Mouse (Mus musculus) erythroblast, embryonic 14.5 days (primary cell): Measurements from ENCODE around the gene Ppcdc.

Source experiments
- GATA1 ChIP-seq: IDR thresholded peaks from 2 replicates; pipeline ENCODE4 v1.6.1; 2012; ENCODE audit warnings: low read length, inconsistent platforms, mixed read lengths
- TAL1 ChIP-seq: IDR thresholded peaks from 3 replicates; pipeline ENCODE4 v1.6.1; 2012; ENCODE audit warnings: low read length, inconsistent platforms, mixed read lengths

- TF ChIP-seq TAL1 (no peak), GATA1 (no peak)
Observed at GRCm38 (mm10) chr9:57338706-57339105, 101.2 kb downstream of the Ppcdc start.
